In genomic region chr6:115676452-115677128, GRCm38 (mm10) we compare ENCODE assay signal across 7 mouse cellular contexts. TPM values are rescaled to one million over a fixed set of nuclear protein-coding genes. Genes with fewer than 3 reads are reported as not detected.
DNase-seq lines count a peak whose midpoint lies in the region; ATAC-seq lines count a peak whose summit lies in the region.

TSS of gene Raf1 (minus strand) at chr6:115676635.

- H3K9ac ChIP-seq in embryonic facial prominence, embryonic 11.5 days (replicated peaks; ENCODE audit: low read length) = peak within 1 kb of the TSS; percentile 99
- H3K9ac ChIP-seq in limb, embryonic 11.5 days (ENCODE audit: low read length) = peak within 1 kb of the TSS; percentile 100
- H3K9ac ChIP-seq in midbrain, embryonic 14.5 days (replicated peaks; ENCODE audit: low read length) = peak within 1 kb of the TSS; percentile 100

- ATAC-seq in embryonic facial prominence, embryonic 11.5 days (replicated peaks; ENCODE audit: insufficient number of reproducible peaks, low FRiP score, low TSS enrichment, low read depth) = peak; percentile 97
- peak; percentile 96 for ATAC-seq in limb, embryonic 11.5 days (ENCODE audit: insufficient number of reproducible peaks, low FRiP score, low TSS enrichment, low read depth)
- ATAC-seq in midbrain, embryonic 14.5 days (ENCODE audit: low FRiP score, low TSS enrichment) = peak; percentile 99

- peak within 1 kb of the TSS; percentile 81 for H3K4me2 ChIP-seq in embryonic facial prominence, embryonic 11.5 days (ENCODE audit: low read depth, low read length)
- H3K4me2 ChIP-seq in limb, embryonic 11.5 days (ENCODE audit: low read depth, severe bottlenecking) = peak within 1 kb of the TSS; percentile 79
- peak within 1 kb of the TSS; percentile 87 for H3K4me2 ChIP-seq in midbrain, embryonic 14.5 days (ENCODE audit: low read length)

- H3K4me3 ChIP-seq in embryonic facial prominence, embryonic 11.5 days (ENCODE audit: low read depth, low read length) = peak within 1 kb of the TSS; percentile 92
- H3K4me3 ChIP-seq in limb, embryonic 11.5 days (ENCODE audit: low read depth, low read length) = peak within 1 kb of the TSS; percentile 100
- H3K4me3 ChIP-seq in midbrain, embryonic 14.5 days (replicated peaks; ENCODE audit: low read depth, low read length) = peak within 1 kb of the TSS; percentile 99

- no peaks in the 10 kb centered on the region for H3K27me3 ChIP-seq in embryonic facial prominence, embryonic 11.5 days (ENCODE audit: control insufficient read depth, insufficient read depth, low read length)
- no peaks in the 10 kb centered on the region for H3K27me3 ChIP-seq in limb, embryonic 11.5 days (ENCODE audit: control insufficient read depth, insufficient read depth, low read length)
- no peaks in the 10 kb centered on the region for H3K27me3 ChIP-seq in midbrain, embryonic 14.5 days (ENCODE audit: control insufficient read depth, insufficient read depth, low read length)

- H3K9me3 ChIP-seq in embryonic facial prominence, embryonic 11.5 days (replicated peaks; ENCODE audit: control insufficient read depth, low read length) = no peaks in the 10 kb centered on the region
- no peaks in the 10 kb centered on the region for H3K9me3 ChIP-seq in limb, embryonic 11.5 days (ENCODE audit: control insufficient read depth, low read length)
- H3K9me3 ChIP-seq in midbrain, embryonic 14.5 days (ENCODE audit: control insufficient read depth, low read length) = no peaks in the 10 kb centered on the region

- H3K4me1 ChIP-seq in embryonic facial prominence, embryonic 11.5 days (ENCODE audit: control insufficient read depth, insufficient read depth, low read length) = no peaks in the 10 kb centered on the region
- H3K4me1 ChIP-seq in limb, embryonic 11.5 days (ENCODE audit: control insufficient read depth, insufficient read depth, low read length) = peaks cover 4% of the 10 kb centered on the region; the same call in 1 of the 2 replicates
- peaks cover 23% of the 10 kb centered on the region for H3K4me1 ChIP-seq in midbrain, embryonic 14.5 days (ENCODE audit: control insufficient read depth, insufficient read depth, low read length)

- under 1% methylated on average over 51 of the region's 51 CpGs for WGBS in embryonic facial prominence, embryonic 11.5 days
- under 1% methylated on average over 51 of the region's 51 CpGs for WGBS in limb, embryonic 11.5 days
- WGBS in midbrain, embryonic 14.5 days = under 1% methylated on average over 51 of the region's 51 CpGs

- DNase-seq in adrenal gland, postnatal 14 days = peak; percentile 98
- DNase-seq in embryonic facial prominence, embryonic 11.5 days (ENCODE audit: low spot score) = peak; percentile 99
- peak; percentile 100 for DNase-seq in heart, adult 11 months
- DNase-seq in kidney, adult 18-20 months = peak; percentile 99
- DNase-seq in limb, embryonic 11.5 days (ENCODE audit: low spot score) = peak; percentile 98
- peak; percentile 99 for DNase-seq in midbrain, embryonic 14.5 days
- DNase-seq in spleen, adult 18-20 months = peak; percentile 93 to 95

- H3K36me3 ChIP-seq in embryonic facial prominence, embryonic 11.5 days (replicated peaks; ENCODE audit: control insufficient read depth, insufficient read depth, low read depth, low read length) = no peaks in the 10 kb centered on the region
- no peaks in the 10 kb centered on the region for H3K36me3 ChIP-seq in limb, embryonic 11.5 days (ENCODE audit: control insufficient read depth, insufficient read depth, low read length)
- no peaks in the 10 kb centered on the region for H3K36me3 ChIP-seq in midbrain, embryonic 14.5 days (ENCODE audit: control insufficient read depth, insufficient read depth, low read length)

- H3K27ac ChIP-seq in embryonic facial prominence, embryonic 11.5 days (replicated peaks; ENCODE audit: low read depth, low read length) = peak within 1 kb of the TSS; percentile 94
- peak within 1 kb of the TSS; percentile 95 for H3K27ac ChIP-seq in limb, embryonic 11.5 days (replicated peaks; ENCODE audit: low read depth, low read length)
- peak within 1 kb of the TSS; percentile 98 for H3K27ac ChIP-seq in midbrain, embryonic 14.5 days (replicated peaks; ENCODE audit: low read depth, low read length)

RNA-seq across cellular contexts. Expression of gene Raf1, which starts in this region (rescaled TPM):
- 97.4 and 101 TPM in 2 replicates for total RNA-seq in adrenal gland, postnatal 14 days (2021)
- 124 and 131 TPM in 2 replicates for polyA plus RNA-seq in embryonic facial prominence, embryonic 11.5 days (2014; fragmentation: Nextera tagmentation; extraction: Ambion mirVana)
- polyA plus RNA-seq in limb, embryonic 11.5 days (2014; fragmentation: Nextera tagmentation; extraction: Ambion mirVana) = 135 and 141 TPM in 2 replicates
- 148 and 179 TPM in 2 replicates for polyA plus RNA-seq in midbrain, embryonic 14.5 days (2014; fragmentation: Nextera tagmentation; extraction: Ambion mirVana)

Comparison
In these comparisons a context has a peak if more than half of its experiments do, and no peak if none do; other contexts are left out.
1. Peak in every context shown above with its lines: DNase-seq, ATAC-seq, H3K4me3 ChIP-seq and H3K27ac ChIP-seq.